ENCODE assay signal across 11 mouse cellular contexts in the genomic region with DNA sequence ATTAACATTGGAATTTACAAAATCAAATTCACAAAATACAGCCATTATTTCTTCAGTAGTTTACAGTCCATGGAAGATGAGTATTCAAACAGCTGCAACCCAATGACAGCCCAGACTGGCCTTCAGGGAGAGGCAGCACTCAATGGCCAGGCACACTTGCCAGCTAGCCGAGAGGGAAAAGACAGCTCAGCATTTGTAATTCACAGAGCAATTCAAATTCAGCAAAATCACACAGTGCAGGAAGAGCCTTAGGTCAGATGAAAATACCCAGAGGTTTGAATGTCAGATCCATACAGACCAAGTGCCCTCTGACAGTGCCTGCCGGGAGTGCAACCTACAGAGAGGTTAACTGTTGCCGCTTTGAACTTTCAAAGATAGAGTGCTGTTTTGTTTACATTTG.
DNase-seq lines count a peak whose midpoint lies in the region; ATAC-seq and TF ChIP-seq lines count a peak whose summit lies in the region.
"Had no signal": no experiment of that assay in that cellular context is flagged by ENCODE, and none has a peak within 500 bp of the region (broad histone marks: within the 10 kb centered on the region; RNA-seq: fewer than 3 reads in every experiment).

No protein-coding gene starts in this region.

- no peak for ATAC-seq in intestine, embryonic 16.5 days

- 31% methylated on average over 3 of the region's 3 CpGs for WGBS in intestine, embryonic 16.5 days

- H3K4me3 ChIP-seq in bone marrow macrophage, adult 2 months (ENCODE audit: insufficient read depth, low read length), result no peak overlapping the region
- no peak overlapping the region for H3K4me3 ChIP-seq in intestine, embryonic 16.5 days (ENCODE audit: low read length)
- H3K4me3 ChIP-seq: erythroblast, embryonic 14.5 days; limb, embryonic 13.5 days had no signal

- DNase-seq in adrenal gland, postnatal 14 days, result peak; percentile 43
- DNase-seq in adrenal gland, postnatal 25 days, result no peak
- DNase-seq in layer of hippocampus, postnatal 25 days (ENCODE audit: extremely low spot score in 1 of 2, low spot score in 1 of 2), result peak; percentile 2 to 5
- DNase-seq in layer of hippocampus, adult 9-10 months (ENCODE audit: low spot score), result no peak
- no peak for DNase-seq in ovary, postnatal 14 days (ENCODE audit: low spot score)
- no peak for DNase-seq in urinary bladder, postnatal 10 days (ENCODE audit: low spot score)
- DNase-seq: cerebellum, postnatal 25 days had no signal

- 0 out of 2 replicates have a peak overlapping the region, but pooled peaks have one; percentile 6 for H3K27ac ChIP-seq in bone marrow macrophage, adult 2 months (ENCODE audit: insufficient read depth, low read depth, low read length)
- H3K27ac ChIP-seq in intestine, embryonic 16.5 days (ENCODE audit: low read length), result 0 out of 2 replicates have a peak overlapping the region, but pooled peaks have one; percentile 3
- H3K27ac ChIP-seq: limb, embryonic 13.5 days had no signal

- H3K9ac ChIP-seq in intestine, embryonic 16.5 days (ENCODE audit: low read depth, low read length), result no peak overlapping the region
- H3K9ac ChIP-seq: limb, embryonic 13.5 days had no signal

- TF ChIP-seq CTCF in bone marrow macrophage, adult 2 months (IDR thresholded peaks at IDR 0.05; ENCODE audit: low read depth, low read length), result no peak

- peaks cover 48% of the 10 kb centered on the region for H3K4me1 ChIP-seq in bone marrow macrophage, adult 2 months (ENCODE audit: control insufficient read depth, insufficient read depth, low read length)
- peaks cover 45% of the 10 kb centered on the region for H3K4me1 ChIP-seq in intestine, embryonic 16.5 days (ENCODE audit: control insufficient read depth, insufficient read depth, low read length)

- no peak for TF ChIP-seq POLR2A in bone marrow macrophage, adult 2 months (IDR thresholded peaks at IDR 0.05; ENCODE audit: borderline replicate concordance, low read depth, low read length)

- H3K36me3 ChIP-seq in intestine, embryonic 16.5 days (ENCODE audit: control insufficient read depth, insufficient read depth, low read length), result no peaks in the 10 kb centered on the region
- H3K36me3 ChIP-seq: limb, embryonic 13.5 days had no signal

- no peaks in the 10 kb centered on the region for H3K27me3 ChIP-seq in intestine, embryonic 16.5 days (replicated peaks; ENCODE audit: control insufficient read depth, insufficient read depth, low read length)
- H3K27me3 ChIP-seq: limb, embryonic 13.5 days had no signal

- H3K4me2 ChIP-seq in intestine, embryonic 16.5 days (ENCODE audit: low read depth, low read length), result peak overlapping the region; percentile 13; the same call in 1 of the 2 replicates
- H3K4me2 ChIP-seq: limb, embryonic 13.5 days had no signal

- H3K9me3 ChIP-seq in intestine, embryonic 16.5 days (ENCODE audit: control insufficient read depth, low read length), result no peaks in the 10 kb centered on the region
- H3K9me3 ChIP-seq: limb, embryonic 13.5 days had no signal

Comparison
In these comparisons a context has a peak if more than half of its experiments do, and no peak if none do; other contexts are left out.
1. DNase-seq: peak in adrenal gland, postnatal 14 days (single experiment) and layer of hippocampus, postnatal 25 days (2 of 2); none in adrenal gland, postnatal 25 days (single experiment), layer of hippocampus, adult 9-10 months (single experiment), ovary, postnatal 14 days (single experiment) and urinary bladder, postnatal 10 days (single experiment).